Mouse (Mus musculus): ENCODE data around the gene 4930404H24Rik. TPM values are rescaled to one million over a fixed set of nuclear protein-coding genes. Genes with fewer than 3 reads are reported as not detected.
"Not testable (repeated sequence)": the region's sequence is repeated elsewhere in the genome, so short reads cannot be mapped to it uniquely, and the experiment has no call there.

The 4930404H24Rik gene
- polyA plus RNA-seq, 1 experiment from 2014 or later = not detected

DNA sequence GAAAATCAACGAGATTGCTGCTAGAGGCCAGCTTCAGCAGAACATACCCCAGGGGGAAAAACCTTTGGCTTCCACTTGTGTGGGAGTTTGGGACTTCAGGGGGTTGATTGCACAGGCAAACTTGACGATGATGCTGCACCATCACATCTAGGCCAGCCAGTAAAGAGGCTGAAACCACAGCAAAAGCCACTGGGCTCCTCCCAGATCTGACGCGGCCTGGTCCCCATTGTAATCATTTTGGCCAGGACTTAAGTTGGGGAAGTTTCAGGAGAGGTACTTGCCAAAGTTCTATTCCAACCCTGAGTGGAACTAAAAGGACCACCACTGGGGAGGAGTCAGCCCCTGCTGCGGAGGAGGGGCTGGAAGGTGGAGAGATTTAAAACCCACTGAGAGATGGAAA is 1.6 kb upstream of the 4930404H24Rik start:
- 23% methylated on average over 5 of the region's 5 CpGs for WGBS
- H3K4me3 ChIP-seq (ENCODE audit: low read depth, low read length) = no peak overlapping the region
- peak overlapping the region; percentile 16; the same call in 1 of the 2 replicates for H3K9ac ChIP-seq (ENCODE audit: low read depth, low read length)
- H3K27ac ChIP-seq (ENCODE audit: low read length) = 0 out of 2 replicates have a peak overlapping the region, but pooled peaks have one; percentile 24
- peak overlapping the region; percentile 88 for H3K4me2 ChIP-seq (ENCODE audit: low read length)
- peaks cover 31% of the 10 kb centered on the region for H3K4me1 ChIP-seq (ENCODE audit: control insufficient read depth, insufficient read depth, low read length)
- H3K9me3 ChIP-seq (replicated peaks; ENCODE audit: control insufficient read depth, low read length, poor library complexity, severe bottlenecking) = no peaks in the 10 kb centered on the region
- H3K27me3 ChIP-seq (ENCODE audit: control insufficient read depth, insufficient read depth, low read depth, low read length) = no peaks in the 10 kb centered on the region
- no peaks in the 10 kb centered on the region for H3K36me3 ChIP-seq (ENCODE audit: control insufficient read depth, insufficient read depth, low read length)
- ATAC-seq = no peak

DNA sequence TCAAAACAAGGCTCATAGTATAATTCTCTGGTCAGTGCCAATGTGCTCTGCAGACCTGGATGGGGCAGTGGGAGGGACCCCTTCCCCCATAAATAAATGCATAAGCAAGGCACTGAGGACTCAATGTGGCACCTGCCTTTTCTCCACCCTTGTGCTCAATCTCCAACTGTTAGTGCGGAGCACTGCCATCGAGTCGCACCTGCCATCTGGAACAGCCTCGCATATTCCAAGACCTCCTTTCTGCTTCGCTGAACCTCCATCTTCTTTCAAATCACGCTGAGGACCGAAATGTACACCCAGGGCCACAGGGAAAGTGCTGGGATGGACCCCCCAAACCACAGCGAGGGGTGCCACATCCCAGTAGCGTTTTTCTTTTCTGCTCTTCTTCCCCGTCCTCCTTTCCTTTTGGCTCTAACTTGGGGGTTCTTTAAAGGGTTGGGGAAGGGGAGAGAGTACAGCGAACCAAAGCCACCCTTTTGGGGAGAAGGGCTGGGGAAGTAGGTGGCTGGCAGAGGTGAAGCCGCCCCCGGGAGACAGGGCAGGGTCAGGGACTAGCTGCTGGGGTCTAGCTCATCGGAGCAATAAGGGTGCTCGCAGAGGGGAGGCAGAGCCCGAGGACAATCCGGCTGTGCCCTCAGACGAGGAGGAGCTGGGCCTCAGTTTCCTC is 945 bp upstream of the 4930404H24Rik start:
- Histone ChIP-seq H3K36me3 (ENCODE audit: control insufficient read depth, insufficient read depth, low read length) (no peaks in the 10 kb centered on the region), H3K4me1 (ENCODE audit: control insufficient read depth, insufficient read depth, low read length) (peaks cover 34% of the 10 kb centered on the region), H3K9me3 (replicated peaks; ENCODE audit: control insufficient read depth, low read length, poor library complexity, severe bottlenecking) (no peaks in the 10 kb centered on the region), H3K9ac (ENCODE audit: low read depth, low read length) (peak overlapping the region; percentile 89), H3K27ac (ENCODE audit: low read length) (peak overlapping the region; percentile 97), H3K4me3 (ENCODE audit: low read depth, low read length) (peak overlapping the region; percentile 58), H3K4me2 (ENCODE audit: low read length) (peak overlapping the region; percentile 88), H3K27me3 (ENCODE audit: control insufficient read depth, insufficient read depth, low read depth, low read length) (no peaks in the 10 kb centered on the region)
- peak; percentile 9; the same call in 1 of the 2 replicates for ATAC-seq
- 4% methylated on average over 18 of the region's 18 CpGs for WGBS

DNA sequence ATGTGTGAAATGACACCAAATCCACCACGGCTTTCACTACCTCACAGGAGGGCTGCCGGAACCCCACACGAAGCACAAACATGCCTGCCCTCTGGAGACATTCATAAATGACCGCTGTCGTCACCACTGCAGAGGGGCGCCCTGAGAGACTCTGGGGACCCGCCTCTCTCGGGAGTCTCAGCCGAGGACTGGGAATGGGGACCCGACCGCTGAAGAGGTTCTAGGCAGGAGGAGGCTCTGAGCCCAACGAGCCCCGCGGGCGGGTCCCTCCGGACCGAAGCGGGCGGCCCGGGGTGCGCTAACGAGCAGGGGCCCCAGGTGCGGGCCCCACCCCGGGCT is 442 bp upstream of the 4930404H24Rik start:
- H3K4me2 ChIP-seq (ENCODE audit: low read length) = peak overlapping the region; percentile 88
- WGBS = 0% methylated on average over 14 of the region's 24 CpGs
- no peaks in the 10 kb centered on the region for H3K36me3 ChIP-seq (ENCODE audit: control insufficient read depth, insufficient read depth, low read length)
- peak overlapping the region; percentile 89 for H3K9ac ChIP-seq (ENCODE audit: low read depth, low read length)
- peak overlapping the region; percentile 58 for H3K4me3 ChIP-seq (ENCODE audit: low read depth, low read length)
- peak; percentile 30 for ATAC-seq
- H3K27me3 ChIP-seq (ENCODE audit: control insufficient read depth, insufficient read depth, low read depth, low read length) = no peaks in the 10 kb centered on the region
- no peaks in the 10 kb centered on the region for H3K9me3 ChIP-seq (replicated peaks; ENCODE audit: control insufficient read depth, low read length, poor library complexity, severe bottlenecking)
- peak overlapping the region; percentile 97 for H3K27ac ChIP-seq (ENCODE audit: low read length)
- peaks cover 35% of the 10 kb centered on the region for H3K4me1 ChIP-seq (ENCODE audit: control insufficient read depth, insufficient read depth, low read length)

DNA sequence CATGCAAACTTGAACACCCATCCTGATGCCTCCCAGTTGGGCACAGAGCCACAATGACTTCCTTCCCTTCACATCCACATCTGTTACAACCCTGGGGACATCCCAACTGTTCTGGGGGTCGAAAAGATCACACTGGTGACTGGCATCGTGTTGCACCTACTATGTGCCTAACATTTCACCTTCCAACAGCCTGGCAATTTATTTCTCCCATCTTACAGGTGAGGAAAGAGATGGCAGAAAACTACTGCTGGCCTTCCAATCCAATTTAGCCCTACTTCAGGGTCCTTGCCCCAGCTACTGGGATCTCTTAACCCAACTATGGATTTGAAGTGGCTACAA is 772 bp downstream of the 4930404H24Rik start:
- Histone ChIP-seq H3K27ac (ENCODE audit: low read length) (peak overlapping the region; percentile 97), H3K4me2 (ENCODE audit: low read length) (peak overlapping the region; percentile 88), H3K9ac (ENCODE audit: low read depth, low read length) (peak overlapping the region; percentile 76), H3K36me3 (ENCODE audit: control insufficient read depth, insufficient read depth, low read length) (no peaks in the 10 kb centered on the region), H3K4me3 (ENCODE audit: low read depth, low read length) (peak overlapping the region; percentile 58), H3K9me3 (replicated peaks; ENCODE audit: control insufficient read depth, low read length, poor library complexity, severe bottlenecking) (no peaks in the 10 kb centered on the region), H3K27me3 (ENCODE audit: control insufficient read depth, insufficient read depth, low read depth, low read length) (no peaks in the 10 kb centered on the region), H3K4me1 (ENCODE audit: control insufficient read depth, insufficient read depth, low read length) (peaks cover 46% of the 10 kb centered on the region)
- ATAC-seq = no peak
- WGBS = 18% methylated on average over 2 of the region's 2 CpGs

DNA sequence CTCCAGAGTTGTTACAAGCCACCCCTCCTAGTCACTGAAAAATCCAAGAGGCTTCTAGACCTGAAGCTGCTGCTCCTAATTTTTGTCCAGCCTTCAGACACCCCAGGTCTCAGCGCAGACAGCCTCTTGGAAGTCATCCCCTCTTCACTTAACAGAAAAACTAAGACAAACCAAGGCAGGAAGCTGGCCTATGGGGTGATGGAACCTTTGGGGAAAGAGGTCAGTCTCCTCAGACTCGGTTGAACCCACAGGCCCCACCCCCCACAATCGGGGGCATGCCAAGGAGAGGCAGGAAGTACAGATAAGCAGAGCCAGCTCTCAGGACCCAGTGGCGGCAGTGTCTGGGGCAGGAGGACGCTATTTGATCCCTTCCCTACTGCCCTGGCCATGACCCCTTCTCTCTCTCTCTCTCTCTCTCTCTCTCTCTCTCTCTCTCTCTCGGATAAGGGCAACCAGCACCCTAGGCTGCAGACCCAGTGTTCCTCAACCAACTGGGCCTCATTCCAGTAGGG is 1.2 kb downstream of the 4930404H24Rik start:
- Histone ChIP-seq H3K4me1 (ENCODE audit: control insufficient read depth, insufficient read depth, low read length) (peaks cover 46% of the 10 kb centered on the region), H3K4me3 (ENCODE audit: low read depth, low read length) (no peak overlapping the region), H3K27ac (ENCODE audit: low read length) (peak overlapping the region; percentile 97), H3K36me3 (ENCODE audit: control insufficient read depth, insufficient read depth, low read length) (no peaks in the 10 kb centered on the region), H3K9me3 (replicated peaks; ENCODE audit: control insufficient read depth, low read length, poor library complexity, severe bottlenecking) (no peaks in the 10 kb centered on the region), H3K27me3 (ENCODE audit: control insufficient read depth, insufficient read depth, low read depth, low read length) (no peaks in the 10 kb centered on the region), H3K9ac (ENCODE audit: low read depth, low read length) (peak overlapping the region; percentile 61), H3K4me2 (ENCODE audit: low read length) (peak overlapping the region; percentile 13)
- WGBS = 17% methylated on average over 5 of the region's 6 CpGs
- no peak for ATAC-seq

DNA sequence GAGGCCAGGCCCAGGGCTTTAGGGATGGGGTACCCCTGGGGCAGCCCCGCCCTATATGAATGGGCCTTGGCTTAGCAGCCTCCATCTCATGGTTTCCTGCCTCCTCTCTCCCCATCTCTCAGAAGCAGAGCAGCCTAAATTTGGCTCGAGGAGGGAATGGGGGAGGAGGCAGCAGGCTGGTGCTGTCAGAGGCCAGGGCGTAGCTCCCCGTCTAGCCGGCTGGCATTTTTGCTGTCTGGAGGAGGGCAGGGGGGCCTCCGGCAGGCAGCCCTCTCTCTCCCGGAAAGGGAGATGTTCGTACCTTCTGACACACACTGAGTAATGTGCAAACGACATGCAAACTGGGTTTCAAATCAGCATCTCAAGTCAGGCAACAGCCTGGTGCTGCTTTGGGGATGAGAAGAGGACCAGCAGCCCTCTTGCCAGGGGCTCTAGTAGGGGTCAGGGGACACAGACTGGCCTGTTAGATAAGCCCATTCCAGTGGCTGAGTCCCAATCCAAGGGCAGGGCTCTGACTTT is 1.8 kb downstream of the 4930404H24Rik start:
- 26% methylated on average over 9 of the region's 9 CpGs for WGBS
- no peak overlapping the region for H3K4me3 ChIP-seq (ENCODE audit: low read depth, low read length)
- peak overlapping the region; percentile 13 for H3K4me2 ChIP-seq (ENCODE audit: low read length)
- H3K9me3 ChIP-seq (replicated peaks; ENCODE audit: control insufficient read depth, low read length, poor library complexity, severe bottlenecking) = no peaks in the 10 kb centered on the region
- peaks cover 46% of the 10 kb centered on the region for H3K4me1 ChIP-seq (ENCODE audit: control insufficient read depth, insufficient read depth, low read length)
- H3K27me3 ChIP-seq (ENCODE audit: control insufficient read depth, insufficient read depth, low read depth, low read length) = no peaks in the 10 kb centered on the region
- no peaks in the 10 kb centered on the region for H3K36me3 ChIP-seq (ENCODE audit: control insufficient read depth, insufficient read depth, low read length)
- H3K9ac ChIP-seq (ENCODE audit: low read depth, low read length) = peak overlapping the region; percentile 61
- no peak for ATAC-seq
- peak overlapping the region; percentile 97 for H3K27ac ChIP-seq (ENCODE audit: low read length)

DNA sequence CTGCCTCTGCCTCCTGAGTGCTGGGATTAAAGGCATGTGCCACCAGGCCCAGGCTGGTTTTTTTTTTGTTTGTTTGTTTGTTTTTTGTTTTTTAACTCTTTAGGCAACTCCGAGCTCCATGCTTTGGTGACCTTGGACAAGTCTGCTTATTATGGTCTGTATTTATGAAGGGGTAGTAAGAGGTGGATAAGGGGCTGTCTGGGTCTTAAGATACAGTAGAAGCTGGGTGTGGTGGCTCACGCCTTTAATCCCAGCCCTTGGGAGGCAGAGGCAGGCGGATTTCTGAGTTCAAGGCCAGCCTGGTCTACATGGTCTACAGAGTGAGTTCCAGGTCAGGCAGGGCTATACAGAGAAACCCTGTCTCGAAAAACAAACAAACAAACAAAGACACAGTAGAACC is 2.8 kb downstream of the 4930404H24Rik start:
- not testable (repeated sequence) for ATAC-seq; H3K36me3 ChIP-seq (ENCODE audit: control insufficient read depth, insufficient read depth, low read length); H3K4me2 ChIP-seq (ENCODE audit: low read length); H3K27ac ChIP-seq (ENCODE audit: low read length); H3K9me3 ChIP-seq (replicated peaks; ENCODE audit: control insufficient read depth, low read length, poor library complexity, severe bottlenecking); H3K4me3 ChIP-seq (ENCODE audit: low read depth, low read length); H3K27me3 ChIP-seq (ENCODE audit: control insufficient read depth, insufficient read depth, low read depth, low read length); H3K9ac ChIP-seq (ENCODE audit: low read depth, low read length)
- WGBS = 93% methylated on average over 4 of the region's 4 CpGs
- peaks cover 46% of the 10 kb centered on the region for H3K4me1 ChIP-seq (ENCODE audit: control insufficient read depth, insufficient read depth, low read length)

DNA sequence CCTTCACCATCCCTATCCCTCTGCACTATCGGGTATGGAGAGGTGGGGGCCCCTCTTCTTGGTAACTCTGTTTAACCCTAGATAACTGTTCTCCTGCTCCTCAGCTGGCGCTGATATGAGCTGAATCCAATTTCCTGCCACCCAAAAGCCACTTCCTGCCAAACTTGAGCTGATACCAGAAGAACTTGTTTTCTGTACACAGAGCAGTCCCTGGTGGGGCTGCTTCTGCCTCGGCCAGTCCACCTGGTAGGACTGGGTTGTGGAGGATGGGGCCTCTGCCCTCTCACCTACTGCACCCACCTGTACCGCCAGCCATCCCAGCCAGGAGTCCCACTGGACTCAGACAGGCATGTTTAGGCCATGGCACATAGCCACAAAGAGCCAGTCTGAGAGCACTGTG is 3.2 kb downstream of the 4930404H24Rik start:
- Histone ChIP-seq H3K4me1 (ENCODE audit: control insufficient read depth, insufficient read depth, low read length) (peaks cover 46% of the 10 kb centered on the region), H3K27ac (ENCODE audit: low read length) (no peak overlapping the region), H3K36me3 (ENCODE audit: control insufficient read depth, insufficient read depth, low read length) (no peaks in the 10 kb centered on the region), H3K4me3 (ENCODE audit: low read depth, low read length) (no peak overlapping the region), H3K4me2 (ENCODE audit: low read length) (no peak overlapping the region), H3K9ac (ENCODE audit: low read depth, low read length) (no peak overlapping the region), H3K27me3 (ENCODE audit: control insufficient read depth, insufficient read depth, low read depth, low read length) (no peaks in the 10 kb centered on the region), H3K9me3 (replicated peaks; ENCODE audit: control insufficient read depth, low read length, poor library complexity, severe bottlenecking) (no peaks in the 10 kb centered on the region)
- 85% methylated on average over 4 of the region's 4 CpGs for WGBS
- no peak for ATAC-seq

DNA sequence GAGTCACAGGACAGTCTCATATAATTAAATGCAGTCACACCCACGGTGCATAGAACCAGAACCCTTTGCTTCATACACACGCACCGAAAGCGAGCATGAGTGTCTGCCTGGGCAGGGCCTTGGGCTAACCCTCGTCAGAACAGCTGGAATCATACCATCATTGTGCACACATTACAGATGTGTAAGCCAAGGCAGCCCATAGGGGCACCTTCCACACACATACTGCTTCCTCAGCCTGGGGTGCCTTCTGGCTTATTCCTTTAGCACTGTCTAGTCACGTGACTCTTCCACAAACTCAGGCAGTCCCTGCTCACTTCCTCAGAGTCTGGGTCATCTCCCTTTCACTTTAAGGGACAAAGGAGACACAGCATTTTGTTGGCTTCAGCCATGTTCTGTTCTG is 3.7 kb downstream of the 4930404H24Rik start:
- H3K4me3 ChIP-seq (ENCODE audit: low read depth, low read length) = no peak overlapping the region
- no peak overlapping the region for H3K4me2 ChIP-seq (ENCODE audit: low read length)
- H3K27ac ChIP-seq (ENCODE audit: low read length) = 0 out of 2 replicates have a peak overlapping the region, but pooled peaks have one; percentile 3
- H3K9ac ChIP-seq (ENCODE audit: low read depth, low read length) = no peak overlapping the region; the same call in 1 of the 2 replicates
- H3K9me3 ChIP-seq (replicated peaks; ENCODE audit: control insufficient read depth, low read length, poor library complexity, severe bottlenecking) = no peaks in the 10 kb centered on the region
- WGBS = 80% methylated on average over 6 of the region's 6 CpGs
- no peak for ATAC-seq
- H3K36me3 ChIP-seq (ENCODE audit: control insufficient read depth, insufficient read depth, low read length) = no peaks in the 10 kb centered on the region
- peaks cover 41% of the 10 kb centered on the region for H3K4me1 ChIP-seq (ENCODE audit: control insufficient read depth, insufficient read depth, low read length)
- no peaks in the 10 kb centered on the region for H3K27me3 ChIP-seq (ENCODE audit: control insufficient read depth, insufficient read depth, low read depth, low read length)
